9 mouse cellular contexts compared by ENCODE assay signal in genomic region chr17:56479358-56479757, GRCm38 (mm10). TPM values are rescaled to one million over a fixed set of nuclear protein-coding genes. Genes with fewer than 3 reads are reported as not detected.
DNase-seq lines count a peak whose midpoint lies in the region; ATAC-seq and TF ChIP-seq lines count a peak whose summit lies in the region.
"Had no signal": no experiment of that assay in that cellular context is flagged by ENCODE, and none has a peak within 500 bp of the region (broad histone marks: within the 10 kb centered on the region; RNA-seq: fewer than 3 reads in every experiment).

No protein-coding gene starts in this region.

- H3K9me3 ChIP-seq in midbrain, embryonic 11.5 days (ENCODE audit: control insufficient read depth, low read length), result no peaks in the 10 kb centered on the region
- no peaks in the 10 kb centered on the region for H3K9me3 ChIP-seq in midbrain, embryonic 13.5 days
- no peaks in the 10 kb centered on the region for H3K9me3 ChIP-seq in heart, postnatal 0 days (replicated peaks; ENCODE audit: control insufficient read depth, low read length)
- no peaks in the 10 kb centered on the region; the same call in 1 of the 2 replicates for H3K9me3 ChIP-seq in liver, embryonic 14.5 days (ENCODE audit: control insufficient read depth, low read length)
- H3K9me3 ChIP-seq: neural tube, embryonic 12.5 days had no signal

- H3K4me2 ChIP-seq in midbrain, embryonic 11.5 days, result no peak overlapping the region
- H3K4me2 ChIP-seq in midbrain, embryonic 13.5 days (replicated peaks), result no peak overlapping the region
- H3K4me2 ChIP-seq in heart, postnatal 0 days (ENCODE audit: low read depth, low read length), result no peak overlapping the region
- H3K4me2 ChIP-seq in liver, embryonic 14.5 days (ENCODE audit: low read depth), result no peak overlapping the region
- H3K4me2 ChIP-seq: neural tube, embryonic 12.5 days had no signal

- H3K9ac ChIP-seq in midbrain, embryonic 11.5 days (ENCODE audit: low read length), result no peak overlapping the region
- H3K9ac ChIP-seq in midbrain, embryonic 13.5 days (replicated peaks), result no peak overlapping the region
- no peak overlapping the region for H3K9ac ChIP-seq in heart, postnatal 0 days (replicated peaks; ENCODE audit: low read depth, low read length)
- no peak overlapping the region for H3K9ac ChIP-seq in liver, embryonic 14.5 days (replicated peaks)
- H3K9ac ChIP-seq: neural tube, embryonic 12.5 days had no signal

- H3K4me3 ChIP-seq in midbrain, embryonic 11.5 days (ENCODE audit: low read depth, low read length), result no peak overlapping the region
- H3K4me3 ChIP-seq in midbrain, embryonic 13.5 days (replicated peaks), result no peak overlapping the region
- no peak overlapping the region for H3K4me3 ChIP-seq in heart, postnatal 0 days (ENCODE audit: low read depth, low read length)
- H3K4me3 ChIP-seq in liver, embryonic 14.5 days (ENCODE audit: insufficient read depth in 1 of 2, low read depth in 2 of 2, low read length in 2 of 2), result no peak overlapping the region
- H3K4me3 ChIP-seq: neural tube, embryonic 12.5 days had no signal

- no peaks in the 10 kb centered on the region for H3K36me3 ChIP-seq in midbrain, embryonic 11.5 days (ENCODE audit: control insufficient read depth, insufficient read depth, low read length)
- H3K36me3 ChIP-seq in midbrain, embryonic 13.5 days, result no peaks in the 10 kb centered on the region
- H3K36me3 ChIP-seq in heart, postnatal 0 days (replicated peaks; ENCODE audit: control insufficient read depth, insufficient read depth, low read length), result no peaks in the 10 kb centered on the region
- no peaks in the 10 kb centered on the region for H3K36me3 ChIP-seq in liver, embryonic 14.5 days (replicated peaks; ENCODE audit: control insufficient read depth, insufficient read depth, low read depth)
- H3K36me3 ChIP-seq: neural tube, embryonic 12.5 days had no signal

- DNase-seq in midbrain, embryonic 11.5 days (ENCODE audit: low spot score, missing footprints), result peak; percentile 97
- peak; percentile 41 for DNase-seq in R1 (ENCODE audit: low read depth, low spot score)
- DNase-seq in cerebellum, adult 9-11 months, result peak; percentile 75
- no peak for DNase-seq in heart, postnatal 0 days (ENCODE audit: low spot score)
- no peak for DNase-seq in liver, embryonic 14.5 days (ENCODE audit: low read depth in 3 of 3, low spot score in 3 of 3)
- DNase-seq in retina, postnatal 7 days (ENCODE audit: low read depth, low spot score), result peak; percentile 59

- H3K4me1 ChIP-seq in midbrain, embryonic 11.5 days (ENCODE audit: control insufficient read depth, insufficient read depth, low read length), result peaks cover 9% of the 10 kb centered on the region
- peaks cover 6% of the 10 kb centered on the region; the same call in 1 of the 2 replicates for H3K4me1 ChIP-seq in midbrain, embryonic 13.5 days (replicated peaks)
- H3K4me1 ChIP-seq in heart, postnatal 0 days (ENCODE audit: control insufficient read depth, insufficient read depth), result peaks cover 18% of the 10 kb centered on the region
- H3K4me1 ChIP-seq in liver, embryonic 14.5 days (replicated peaks; ENCODE audit: control insufficient read depth in 2 of 2, insufficient read depth in 2 of 2, low read length in 1 of 2), result no peaks in the 10 kb centered on the region

- WGBS in midbrain, embryonic 11.5 days, result 13% methylated on average over 6 of the region's 6 CpGs
- 11% methylated on average over 6 of the region's 6 CpGs for WGBS in midbrain, embryonic 13.5 days
- WGBS in heart, postnatal 0 days, result 17% methylated on average over 6 of the region's 6 CpGs
- 12% methylated on average over 6 of the region's 6 CpGs for WGBS in liver, embryonic 14.5 days (ENCODE audit: insufficient replicate concordance)

- ATAC-seq in midbrain, embryonic 11.5 days (ENCODE audit: low FRiP score), result no peak
- ATAC-seq in midbrain, embryonic 13.5 days, result no peak
- ATAC-seq in heart, postnatal 0 days (ENCODE audit: insufficient read depth, low read depth), result no peak
- ATAC-seq in liver, embryonic 14.5 days (ENCODE audit: insufficient read depth), result no peak
- no peak for ATAC-seq in activated CD4-positive, CD25-positive, alpha-beta regulatory T cell, adult 4 months

- TF ChIP-seq EP300 in heart, postnatal 0 days (IDR thresholded peaks at IDR 0.05; ENCODE audit: low read depth), result no peak
- TF ChIP-seq EP300 in liver, embryonic 14.5 days (IDR thresholded peaks at IDR 0.05; ENCODE audit: low read depth), result no peak

- no peak overlapping the region for H3K27ac ChIP-seq in midbrain, embryonic 11.5 days (ENCODE audit: low read depth, low read length)
- no peak overlapping the region for H3K27ac ChIP-seq in midbrain, embryonic 13.5 days
- H3K27ac ChIP-seq in heart, postnatal 0 days (ENCODE audit: low read depth), result no peak overlapping the region
- no peak overlapping the region for H3K27ac ChIP-seq in liver, embryonic 14.5 days
- H3K27ac ChIP-seq: neural tube, embryonic 12.5 days had no signal

- peaks cover 16% of the 10 kb centered on the region for H3K27me3 ChIP-seq in midbrain, embryonic 11.5 days (ENCODE audit: control insufficient read depth, insufficient read depth, low read length)
- peaks cover 12% of the 10 kb centered on the region for H3K27me3 ChIP-seq in midbrain, embryonic 13.5 days
- H3K27me3 ChIP-seq in heart, postnatal 0 days (ENCODE audit: control insufficient read depth, insufficient read depth, low read length), result peaks cover 22% of the 10 kb centered on the region
- peaks cover 34% of the 10 kb centered on the region for H3K27me3 ChIP-seq in liver, embryonic 14.5 days (ENCODE audit: control insufficient read depth, insufficient read depth, low read length)

- TF ChIP-seq CTCF in heart, postnatal 0 days (IDR thresholded peaks at IDR 0.05; ENCODE audit: low read depth), result peak; percentile 86
- TF ChIP-seq CTCF in liver, embryonic 14.5 days (IDR thresholded peaks at IDR 0.05; ENCODE audit: low read depth), result peak; percentile 95

RNA-seq across cellular contexts. Expression of gene Ptprs, which starts 3.1 kb away (rescaled TPM):
- 115 and 125 TPM in 2 replicates for polyA plus RNA-seq in midbrain, embryonic 11.5 days (2014; fragmentation: Nextera tagmentation; extraction: Ambion mirVana)
- polyA plus RNA-seq in midbrain, embryonic 13.5 days (2015; fragmentation: Nextera tagmentation; extraction: Ambion mirVana), result 278 and 317 TPM in 2 replicates
- total RNA-seq in heart, postnatal 0 days (2014; rRNA removed; ENCODE audit: low replicate concordance), result 136 and 138 TPM in 2 replicates
- 15.7 and 15.9 TPM in 2 replicates for polyA plus RNA-seq in heart, postnatal 0 days (2015; fragmentation: Nextera tagmentation; extraction: Ambion mirVana)
- 17.7 and 18.8 TPM in 2 replicates for polyA plus RNA-seq in liver, embryonic 14.5 days (2012; rRNA removed)
- polyA plus RNA-seq in liver, embryonic 14.5 days (2014; fragmentation: Nextera tagmentation; extraction: Ambion mirVana), result 3.8 and 4.6 TPM in 2 replicates
- polyA plus RNA-seq in activated CD4-positive, CD25-positive, alpha-beta regulatory T cell, adult 4 months (2017; shearing (Covaris generic)), result 1 to 10 TPM; 6.5 to 8.6 TPM

RNA-seq across cellular contexts. Expression of gene Znrf4, which starts 32.9 kb away (rescaled TPM):
- not detected in 2 replicates for polyA plus RNA-seq in midbrain, embryonic 11.5 days (2014; fragmentation: Nextera tagmentation; extraction: Ambion mirVana)
- 0.17 TPM in 1 of 2 replicates, not detected in the other for polyA plus RNA-seq in midbrain, embryonic 13.5 days (2015; fragmentation: Nextera tagmentation; extraction: Ambion mirVana)
- total RNA-seq in heart, postnatal 0 days (2014; rRNA removed; ENCODE audit: low replicate concordance), result not detected in 2 replicates
- polyA plus RNA-seq in heart, postnatal 0 days (2015; fragmentation: Nextera tagmentation; extraction: Ambion mirVana), result not detected in 2 replicates
- not detected in 2 replicates for polyA plus RNA-seq in liver, embryonic 14.5 days (2012; rRNA removed)
- polyA plus RNA-seq in liver, embryonic 14.5 days (2014; fragmentation: Nextera tagmentation; extraction: Ambion mirVana), result not detected in 2 replicates
- not detected for polyA plus RNA-seq in activated CD4-positive, CD25-positive, alpha-beta regulatory T cell, adult 4 months (2017; shearing (Covaris generic))
- polyA plus RNA-seq: neural tube, embryonic 12.5 days had no signal

Comparison
In these comparisons a context has a peak if more than half of its experiments do, and no peak if none do; other contexts are left out.
1. DNase-seq: peak in midbrain, embryonic 11.5 days (single experiment), R1 (single experiment), cerebellum, adult 9-11 months (single experiment) and retina, postnatal 7 days (single experiment); none in heart, postnatal 0 days (single experiment) and liver, embryonic 14.5 days (0 of 3).